Mouse (Mus musculus) cerebellum, adult 11-12 months (tissue): Measurements from ENCODE around the gene Rbak.
A peak's percentile ranks its signal among the peaks of the same experiment; 100 is the strongest.
"Not testable (repeated sequence)": the region's sequence is repeated elsewhere in the genome, so short reads cannot be mapped to it uniquely, and the experiment has no call there.

Experiments
- DNase-seq: peaks from one replicate; pipeline ENCODE4 v3.0.0; 2022

The Rbak gene

GRCm38 (mm10) chr5:143180255-143181076 is at the start of gene Rbak, which contains the start of gene Spdye4b:
Rbak (minus strand) TSS chr5:143180775.
Spdye4b (plus strand) TSS chr5:143181017.
- DNase-seq = peak; percentile 95

GRCm38 (mm10) chr5:143226790-143227189 is 46.2 kb upstream of the Rbak start, which contains the start of gene Spdye4a:
Spdye4a (minus strand) TSS chr5:143226890.
- no peak for DNase-seq

GRCm38 (mm10) chr5:143222287-143222686 is 41.7 kb upstream of the Rbak start:
- no peak for DNase-seq

- DNase-seq = no peak
These were observed 40.4 kb upstream of the Rbak start for GRCm38 (mm10) chr5:143220996-143221395.

GRCm38 (mm10) chr5:143213832-143214231 is 33.3 kb upstream of the Rbak start:
- DNase-seq = no peak

GRCm38 (mm10) chr5:143205015-143205414 is 24.4 kb upstream of the Rbak start:
- DNase-seq = no peak

- no peak for DNase-seq
These were observed 15.9 kb upstream of the Rbak start for GRCm38 (mm10) chr5:143196506-143196905.

- no peak for DNase-seq
These were observed 14.6 kb upstream of the Rbak start for GRCm38 (mm10) chr5:143195166-143195565.

- not testable (repeated sequence) for DNase-seq
These were observed 14.2 kb upstream of the Rbak start for GRCm38 (mm10) chr5:143194747-143195146.

- no peak for DNase-seq
These were observed 12.2 kb upstream of the Rbak start for GRCm38 (mm10) chr5:143192806-143193205.

- DNase-seq = not testable (repeated sequence)
These were observed 7.4 kb upstream of the Rbak start for GRCm38 (mm10) chr5:143188014-143188413.

- no peak for DNase-seq
These were observed 1.4 kb downstream of the Rbak start for GRCm38 (mm10) chr5:143179179-143179578.

GRCm38 (mm10) chr5:143177541-143178200 is 2.9 kb downstream of the Rbak start:
- no peak for DNase-seq

- DNase-seq = no peak
These were observed 4.6 kb downstream of the Rbak start for GRCm38 (mm10) chr5:143175970-143176369.

GRCm38 (mm10) chr5:143165508-143166070 is 15.0 kb downstream of the Rbak start:
- DNase-seq = no peak

- no peak for DNase-seq
These were observed 25.0 kb downstream of the Rbak start for GRCm38 (mm10) chr5:143155534-143155933.

GRCm38 (mm10) chr5:143153756-143154155 is 26.8 kb downstream of the Rbak start:
- no peak for DNase-seq

GRCm38 (mm10) chr5:143150044-143150443 is 30.5 kb downstream of the Rbak start:
- no peak for DNase-seq

GRCm38 (mm10) chr5:143149536-143149935 is 31.0 kb downstream of the Rbak start:
- DNase-seq = no peak

GRCm38 (mm10) chr5:143148661-143149060 is 31.9 kb downstream of the Rbak start:
- no peak for DNase-seq

- DNase-seq = no peak
These were observed 33.1 kb downstream of the Rbak start, which contains the start of gene Olfr718-ps1 for GRCm38 (mm10) chr5:143147481-143147880. Olfr718-ps1 (minus strand) TSS chr5:143147581.

GRCm38 (mm10) chr5:143137580-143137979 is 43.0 kb downstream of the Rbak start:
- no peak for DNase-seq

GRCm38 (mm10) chr5:143135042-143135441 is 45.5 kb downstream of the Rbak start:
- DNase-seq = no peak
